Mouse (Mus musculus) hematopoietic multipotent progenitor cell, adult 10-12 weeks (in vitro differentiated cells): ENCODE data around the gene Rara. TPM values are rescaled to one million over a fixed set of nuclear protein-coding genes. Genes with fewer than 3 reads are reported as not detected.

Experiments used
- polyA plus RNA-seq: library from polyadenylated mRNA; stranded (reverse); fragments of >175 nt; gene quantifications from 2 replicates; pipeline ENCODE4 v1.2.3, GENCODE M21; 2012; ENCODE audit warnings: low replicate concordance

Gene Rara
- polyA plus RNA-seq = 162 and 425 TPM in 2 replicates

DNA sequence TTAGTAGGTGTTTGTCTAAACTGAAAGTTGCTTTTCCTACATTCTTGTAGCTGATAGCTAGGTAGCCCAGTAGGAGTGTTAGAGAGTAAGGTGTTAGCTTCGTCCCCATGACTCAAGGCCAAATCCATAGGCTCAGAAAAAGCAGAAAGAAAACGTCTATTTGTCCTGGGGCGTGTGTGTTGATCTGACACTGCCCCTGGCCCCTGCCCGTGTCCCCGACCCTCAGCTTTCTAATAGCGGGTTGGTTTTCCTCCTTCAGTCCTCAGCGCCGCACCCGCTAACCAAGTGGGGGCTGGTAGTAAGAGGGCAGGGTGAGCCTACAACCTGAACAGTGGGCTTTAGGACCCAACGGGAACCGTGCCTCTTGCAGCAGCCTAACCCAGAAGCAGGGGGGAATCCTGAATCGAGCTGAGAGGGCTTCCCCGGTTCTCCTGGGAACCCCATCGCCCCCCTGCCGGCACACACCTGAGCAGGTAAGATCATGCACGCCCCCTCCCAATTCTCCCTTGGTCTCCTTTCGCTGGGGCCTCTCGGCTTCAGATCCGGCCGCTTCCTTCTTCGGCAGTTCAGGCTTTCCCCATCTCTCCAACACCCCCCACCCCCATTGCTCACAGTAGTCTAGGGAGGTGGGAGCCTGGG lies at the start of gene Rara:
TSS of gene Rara (plus strand) at position 381 of the 639 bp plus-strand sequence.

DNA sequence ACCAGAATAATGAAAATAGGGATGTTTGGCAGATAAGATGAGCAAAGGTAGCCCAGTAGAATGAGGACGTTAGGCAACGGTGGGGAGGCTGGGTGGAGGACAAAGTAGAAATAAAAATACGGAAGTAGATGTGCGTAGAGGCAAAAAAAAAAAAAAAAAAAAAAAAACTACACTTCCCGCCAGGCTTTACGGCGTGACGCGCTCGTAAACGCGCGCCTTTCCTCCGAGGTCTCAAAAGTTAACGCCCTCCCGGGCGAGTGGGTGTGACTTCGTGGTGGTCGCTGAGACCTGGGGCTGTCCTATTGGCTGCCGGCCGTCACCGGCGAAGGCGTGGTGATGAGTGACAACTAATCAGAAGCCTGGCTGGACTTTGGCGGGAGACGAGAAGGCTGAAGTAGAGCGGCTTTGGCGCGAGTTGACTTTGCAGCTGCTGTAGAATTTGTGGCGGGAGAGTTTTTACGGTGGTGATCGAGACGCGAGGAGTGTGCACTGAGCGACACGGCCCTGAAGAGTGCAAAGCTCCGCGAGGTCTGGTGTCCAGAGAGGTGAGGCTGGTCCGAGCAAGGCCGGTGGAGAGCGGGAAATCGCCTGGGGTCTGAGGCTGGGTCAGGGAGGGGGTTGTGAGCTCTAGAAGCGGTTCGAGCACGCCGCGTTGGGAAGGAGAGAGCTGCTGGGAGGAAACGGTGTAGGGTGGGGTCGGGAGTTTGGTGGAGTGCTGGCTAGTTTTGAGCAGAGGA lies 20.0 kb upstream of the Rara start, which contains the start of gene Cdc6:
TSS of gene Cdc6 (plus strand) at position 365 of the 737 bp plus-strand sequence.

DNA sequence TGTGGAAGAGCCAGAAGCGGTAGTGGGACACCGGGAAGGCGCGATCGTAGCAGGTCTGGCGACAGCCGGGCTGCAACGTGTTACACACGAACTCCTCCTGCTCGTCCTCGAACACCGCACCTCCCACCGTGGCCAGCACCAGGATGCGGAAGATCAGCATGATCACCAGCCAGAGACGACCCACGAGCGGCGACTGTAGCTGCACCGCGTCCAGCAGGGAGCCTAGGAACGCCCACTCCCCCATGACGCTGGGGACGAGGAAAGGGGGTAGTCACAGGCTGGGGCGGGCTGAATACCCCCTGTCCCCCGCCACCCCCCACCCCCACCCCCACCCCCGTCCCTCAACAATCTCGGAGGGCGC lies 55.1 kb downstream of the Rara start, which contains the start of gene Gjd3:
TSS of gene Gjd3 (minus strand) at position 244 of the 361 bp plus-strand sequence.

DNA sequence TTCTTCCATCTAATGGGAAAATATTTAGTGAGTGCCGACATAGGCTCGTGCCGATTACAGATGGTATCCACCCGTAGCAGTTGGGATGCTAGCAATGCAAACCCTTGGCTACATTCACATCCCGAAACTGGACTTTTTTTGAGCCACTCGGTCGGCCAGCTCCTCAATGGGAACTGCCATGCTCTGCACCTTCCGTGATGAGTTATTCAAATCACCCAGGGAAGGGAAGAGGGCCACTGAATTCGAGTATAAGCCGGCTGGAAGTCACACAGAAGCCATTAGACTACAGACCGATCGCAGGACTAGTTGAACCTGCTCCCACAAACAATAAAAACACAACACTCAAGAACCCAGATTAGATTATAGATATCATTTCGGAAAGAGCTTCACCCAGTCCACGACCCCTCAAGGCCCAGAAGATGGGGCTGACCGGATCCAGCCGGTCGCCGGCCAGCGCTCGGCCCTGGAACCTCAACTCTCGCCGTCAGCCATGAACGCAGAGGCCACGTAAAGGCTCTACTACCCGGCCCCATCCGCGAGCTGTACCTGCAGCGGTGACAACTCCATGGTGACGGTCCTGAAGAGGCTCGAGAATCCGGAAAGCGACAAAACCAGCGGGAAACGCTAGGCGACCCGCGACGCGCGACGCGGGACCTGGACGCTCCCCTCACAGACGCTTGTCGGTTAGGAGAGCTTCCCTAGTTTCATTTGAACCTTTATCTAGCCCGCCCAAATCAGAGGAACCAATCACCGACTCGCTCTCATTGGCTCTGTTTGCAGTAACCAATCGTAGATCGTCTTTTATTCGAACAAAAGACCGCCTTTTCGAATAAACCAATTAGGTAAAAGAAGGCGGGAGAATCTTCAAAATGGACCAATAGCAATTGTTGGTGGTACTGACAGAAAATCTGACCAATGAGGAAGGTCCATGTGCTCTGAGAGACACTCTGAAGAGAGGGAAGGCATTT lies 96.2 kb downstream of the Rara start, which contains the start of gene Top2a:
TSS of gene Top2a (minus strand) at position 690 of the 968 bp plus-strand sequence.

Other genes with a start within 250 kb of the Rara start
- gene Psmd3, start 245.3 kb upstream of the Rara start, polyA plus RNA-seq = 81.9 and 109 TPM in 2 replicates
- 0.15 TPM in 1 of 2 replicates, not detected in the other for gene Csf3, start 226.6 kb upstream of the Rara start, polyA plus RNA-seq
- gene Med24, start 198.4 kb upstream of the Rara start, polyA plus RNA-seq = 71.6 and 109 TPM in 2 replicates
- gene Thra, start 187.2 kb upstream of the Rara start, polyA plus RNA-seq = 14.2 and 27.2 TPM in 2 replicates
- gene Nr1d1, start 152.5 kb upstream of the Rara start, polyA plus RNA-seq = 4.5 and 4.7 TPM in 2 replicates
- gene Msl1, start 132.3 kb upstream of the Rara start, polyA plus RNA-seq = 57.1 and 163 TPM in 2 replicates
- 42.9 and 45.2 TPM in 2 replicates for gene Casc3, start 122.9 kb upstream of the Rara start, polyA plus RNA-seq
- 1.3 and 3.6 TPM in 2 replicates for gene Rapgefl1, start 91.0 kb upstream of the Rara start, polyA plus RNA-seq
- 50.0 and 56.4 TPM in 2 replicates for gene Wipf2, start 64.2 kb upstream of the Rara start, polyA plus RNA-seq
- gene Cdc6, start 20.0 kb upstream of the Rara start, polyA plus RNA-seq = 0.40 and 0.89 TPM in 2 replicates
- gene Gjd3, start 55.2 kb downstream of the Rara start, polyA plus RNA-seq = 0.40 TPM in 1 of 2 replicates, not detected in the other
- 1.2 and 20.8 TPM in 2 replicates for gene Top2a, start 96.4 kb downstream of the Rara start, polyA plus RNA-seq
- 197 and 283 TPM in 2 replicates for gene Igfbp4, start 113.4 kb downstream of the Rara start, polyA plus RNA-seq
- gene Tns4, start 161.5 kb downstream of the Rara start, polyA plus RNA-seq = 0.48 and 1.1 TPM in 2 replicates
- gene Ccr7, start 227.3 kb downstream of the Rara start, polyA plus RNA-seq = 52.0 and 79.1 TPM in 2 replicates